Mouse (Mus musculus) heart, embryonic 13.5 days (tissue): ENCODE results near the gene Epb41l4b. TPM values are rescaled to one million over a fixed set of nuclear protein-coding genes. Genes with fewer than 3 reads are reported as not detected.

ENCODE experiments used
- ATAC-seq: fragments of 200-750 bp; cut with Nextera tagmentation; 2 replicates; pipeline ENCODE4 v1.8.0; 2017; ENCODE audit warnings: moderate TSS enrichment; ENCODE audit not compliant: insufficient number of reproducible peaks, low FRiP score, low TSS enrichment; ENCODE audit errors: extremely low read depth
- H3K27ac ChIP-seq: fragments of 300-500 bp; sonication (generic); replicated peaks from 2 replicates; pipeline ENCODE4 v1.5.1; 2015; ENCODE audit warnings: moderate library complexity, mild to moderate bottlenecking, inconsistent platforms
- H3K27me3 ChIP-seq: fragments of 300-500 bp; sonication (generic); replicated peaks from 2 replicates; pipeline ENCODE4 v1.6.1; 2015; ENCODE audit warnings: mild to moderate bottlenecking, inconsistent platforms
- H3K36me3 ChIP-seq: fragments of 300-500 bp; sonication (generic); 2 replicates; pipeline ENCODE4 v1.6.1; 2015; ENCODE audit warnings: mild to moderate bottlenecking, inconsistent platforms
- H3K4me1 ChIP-seq: fragments of 300-500 bp; sonication (generic); 2 replicates; pipeline ENCODE4 v1.6.1; 2015; ENCODE audit warnings: inconsistent platforms
- H3K4me2 ChIP-seq: fragments of 300-500 bp; sonication (generic); 2 replicates; pipeline ENCODE4 v1.6.1; 2015; ENCODE audit warnings: inconsistent platforms, mild to moderate bottlenecking, moderate library complexity
- H3K4me3 ChIP-seq: fragments of 300-500 bp; sonication (generic); 2 replicates; pipeline ENCODE4 v1.5.1; 2015; ENCODE audit warnings: moderate library complexity, mild to moderate bottlenecking, inconsistent platforms
- H3K9ac ChIP-seq: fragments of 300-500 bp; sonication (generic); 2 replicates; pipeline ENCODE4 v1.6.1; 2015; ENCODE audit warnings: inconsistent platforms, mild to moderate bottlenecking, moderate library complexity
- H3K9me3 ChIP-seq: fragments of 300-500 bp; sonication (generic); 2 replicates; pipeline ENCODE4 v1.6.1; 2016; ENCODE audit warnings: inconsistent platforms
- WGBS: fragments of 180-500 bp; shearing (Covaris S2); methylation state at CpG from one replicate; pipeline ENCODE4 v1.1.7; 2015; ENCODE audit warnings: mixed read lengths; 5-methylcytosine and 5-hydroxymethylcytosine counted together
- polyA plus RNA-seq: library from polyadenylated mRNA; unstranded; fragments of >200 nt; fragmentation: Nextera tagmentation; extraction: Ambion mirVana; gene quantifications from 2 replicates; pipeline ENCODE4 v1.2.1, GENCODE M21; 2015

Gene Epb41l4b
- polyA plus RNA-seq, 1 experiment from 2014 or later = 0.64 TPM

DNA sequence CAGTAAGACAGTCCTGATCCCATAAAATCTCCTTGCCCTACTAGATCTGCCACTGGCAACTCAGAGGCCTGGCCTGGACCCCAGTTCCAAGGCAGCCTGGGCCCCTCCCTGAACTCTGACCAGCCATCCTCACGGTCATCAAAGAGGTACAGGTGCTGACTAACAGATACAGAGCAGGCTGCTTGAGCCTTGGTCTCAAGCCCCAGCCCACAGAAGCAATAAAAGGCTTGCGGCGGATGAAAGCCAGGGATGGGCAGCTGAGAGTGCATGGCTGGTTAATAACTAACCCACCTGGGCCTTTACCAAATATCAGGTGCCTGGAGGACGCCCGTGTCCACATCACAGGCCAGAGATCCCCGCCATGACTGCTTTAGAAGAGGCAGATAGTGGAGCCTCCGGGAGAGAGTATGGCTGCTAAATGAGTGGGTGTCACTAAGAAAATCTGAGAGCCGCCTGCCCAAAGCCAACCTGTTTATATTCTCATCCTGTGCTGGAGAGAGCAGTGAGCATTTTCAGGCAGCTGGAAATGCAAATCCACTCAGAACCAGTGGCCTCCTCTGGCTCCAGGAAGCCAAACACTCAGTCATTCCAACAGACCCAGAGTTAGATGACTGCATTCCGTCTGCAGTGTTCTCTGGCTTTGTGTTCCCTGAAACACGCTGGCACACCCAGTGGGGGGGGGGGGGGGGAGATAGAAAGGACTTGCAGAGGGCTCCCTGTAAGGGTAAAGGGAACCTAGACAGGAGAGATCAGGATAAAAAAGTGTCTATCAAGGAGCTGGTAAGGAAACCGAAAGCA is 13.3 kb downstream of the Epb41l4b start:
- Histone ChIP-seq H3K4me3 (no peak overlapping the region), H3K4me2 (no peak overlapping the region), H3K9me3 (no peaks in the 10 kb centered on the region), H3K27me3 (peaks cover 35% of the 10 kb centered on the region), H3K36me3 (no peaks in the 10 kb centered on the region), H3K27ac (no peak overlapping the region), H3K9ac (no peak overlapping the region), H3K4me1 (no peaks in the 10 kb centered on the region)
- ATAC-seq = no peak
- 68% methylated on average over 11 of the region's 11 CpGs for WGBS

DNA sequence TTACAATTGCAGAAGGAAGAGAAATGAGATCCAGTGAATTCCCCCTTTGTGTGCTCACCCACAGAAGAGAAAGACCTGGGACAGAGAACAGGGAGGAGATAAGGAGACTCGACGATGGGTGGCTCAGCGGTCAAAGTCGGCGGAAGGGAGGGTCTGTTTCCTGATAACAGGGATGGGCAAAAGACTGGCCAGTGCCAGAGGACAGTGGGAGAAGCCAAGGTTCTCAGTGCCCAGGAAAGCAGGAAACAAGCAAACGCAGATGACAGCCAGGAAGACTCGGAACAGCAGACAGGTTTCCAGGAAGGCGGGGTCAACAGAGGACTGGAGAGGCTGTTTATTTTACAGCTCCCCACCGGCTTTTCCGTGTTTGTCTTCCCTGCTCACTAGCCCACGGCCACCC is 20.2 kb downstream of the Epb41l4b start:
- Histone ChIP-seq H3K36me3 (no peaks in the 10 kb centered on the region), H3K4me2 (peak overlapping the region; percentile 41; the same call in 1 of the 2 replicates), H3K9ac (no peak overlapping the region), H3K4me3 (no peak overlapping the region), H3K27ac (no peak overlapping the region), H3K4me1 (peaks cover 13% of the 10 kb centered on the region), H3K27me3 (peaks cover 25% of the 10 kb centered on the region), H3K9me3 (no peaks in the 10 kb centered on the region)
- 13% methylated on average over 11 of the region's 11 CpGs for WGBS
- ATAC-seq = no peak

DNA sequence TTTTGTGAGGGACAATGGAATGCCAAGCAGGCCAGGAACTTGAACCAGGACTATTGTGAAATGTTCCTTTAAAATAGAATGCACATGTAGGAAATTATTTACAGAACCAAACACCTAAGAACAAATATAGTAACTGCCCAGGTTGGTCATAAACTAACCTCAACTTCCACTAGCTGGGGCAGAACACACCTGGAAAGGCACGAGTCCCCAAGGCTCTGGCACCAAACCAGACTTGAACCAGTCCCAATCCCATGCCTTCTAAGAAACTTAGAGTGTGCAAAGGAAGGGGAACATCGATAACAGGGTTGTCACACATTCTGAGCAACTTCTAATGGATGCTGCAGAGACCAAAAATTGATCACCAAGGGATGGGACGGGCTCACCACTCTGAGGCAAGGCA is 21.1 kb downstream of the Epb41l4b start:
- no peak overlapping the region for H3K4me2 ChIP-seq
- no peaks in the 10 kb centered on the region for H3K36me3 ChIP-seq
- no peak overlapping the region for H3K4me3 ChIP-seq
- H3K4me1 ChIP-seq = peaks cover 13% of the 10 kb centered on the region
- H3K9ac ChIP-seq = no peak overlapping the region
- H3K27me3 ChIP-seq = peaks cover 22% of the 10 kb centered on the region
- 82% methylated on average over 3 of the region's 3 CpGs for WGBS
- no peak overlapping the region for H3K27ac ChIP-seq
- no peaks in the 10 kb centered on the region for H3K9me3 ChIP-seq
- ATAC-seq = no peak

DNA sequence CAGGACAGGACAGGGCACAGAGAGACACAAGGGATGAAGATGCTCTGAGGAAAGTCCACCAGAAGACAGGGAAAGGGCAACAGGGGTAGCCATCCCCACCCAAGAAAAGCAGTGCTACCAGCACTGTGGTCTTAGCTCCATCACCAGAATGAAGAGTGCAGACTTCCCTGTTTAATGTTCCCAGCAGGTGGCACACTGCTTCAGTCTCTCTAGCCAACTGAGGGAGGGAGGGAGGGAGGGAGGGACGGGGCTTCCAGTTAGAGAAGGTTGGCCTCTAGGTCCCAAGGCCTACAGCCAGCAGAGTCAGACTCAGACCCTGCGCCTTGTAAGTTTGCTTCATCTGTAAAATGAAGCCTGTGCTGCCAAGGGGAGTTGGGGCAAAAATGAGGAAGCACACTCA is 22.7 kb downstream of the Epb41l4b start:
- Histone ChIP-seq H3K4me2 (no peak overlapping the region), H3K9me3 (no peaks in the 10 kb centered on the region), H3K27ac (no peak overlapping the region), H3K4me1 (peaks cover 13% of the 10 kb centered on the region), H3K36me3 (no peaks in the 10 kb centered on the region), H3K27me3 (peaks cover 19% of the 10 kb centered on the region), H3K4me3 (no peak overlapping the region), H3K9ac (no peak overlapping the region)
- WGBS = 38% methylated on average over 2 of the region's 2 CpGs
- no peak for ATAC-seq

DNA sequence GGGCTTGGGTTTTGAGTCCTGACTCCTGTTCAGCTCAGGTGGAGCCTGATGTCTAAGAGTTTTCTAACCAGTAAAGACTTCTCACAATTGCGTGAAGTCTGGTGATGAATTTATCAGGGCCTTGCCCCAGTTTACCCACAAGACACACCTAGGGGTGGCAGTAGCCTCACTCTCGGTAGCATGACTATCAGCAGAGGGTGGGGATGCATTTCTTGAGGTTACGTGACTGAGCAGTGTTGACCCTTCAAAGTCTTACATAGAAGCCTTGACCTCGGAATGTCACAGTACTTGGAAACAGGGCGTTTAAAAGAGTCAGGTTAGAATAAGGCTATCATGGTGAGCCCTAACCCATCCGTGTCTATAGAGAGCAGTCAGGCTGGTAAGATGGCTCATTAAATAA is 23.3 kb downstream of the Epb41l4b start:
- no peak for ATAC-seq
- no peak overlapping the region for H3K4me3 ChIP-seq
- H3K9me3 ChIP-seq = no peaks in the 10 kb centered on the region

DNA sequence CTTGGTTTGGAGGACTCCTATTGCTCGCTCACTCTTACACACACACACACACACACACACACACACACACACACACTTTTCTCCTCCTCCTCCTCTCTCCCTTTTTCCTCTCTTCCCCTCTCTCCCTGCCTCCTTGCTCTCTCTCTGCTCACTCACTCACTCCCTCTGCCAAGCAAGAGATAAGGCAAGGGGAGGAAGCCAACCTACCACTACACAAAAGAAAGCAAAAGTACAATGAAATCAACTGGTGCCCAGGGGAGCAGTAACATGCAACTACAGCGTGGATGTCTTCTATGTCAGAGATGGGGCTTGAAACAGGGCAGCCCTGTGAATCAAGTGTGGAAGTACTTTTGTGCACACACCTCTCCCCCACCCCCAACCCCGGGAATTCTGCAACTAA is 24.4 kb downstream of the Epb41l4b start:
- ATAC-seq = no peak
- Histone ChIP-seq H3K36me3 (no peaks in the 10 kb centered on the region), H3K4me1 (peaks cover 16% of the 10 kb centered on the region), H3K9ac (no peak overlapping the region), H3K4me2 (no peak overlapping the region), H3K27ac (no peak overlapping the region), H3K9me3 (no peaks in the 10 kb centered on the region), H3K27me3 (peaks cover 10% of the 10 kb centered on the region; the same call in 1 of the 2 replicates), H3K4me3 (no peak overlapping the region)
- 66% methylated on average over 3 of the region's 3 CpGs for WGBS

More for the DNA sequence above, 23.3 kb downstream of the Epb41l4b start:
- no peak overlapping the region for H3K9ac ChIP-seq
- WGBS = 79% methylated on average over 6 of the region's 6 CpGs
- H3K36me3 ChIP-seq = no peaks in the 10 kb centered on the region
- H3K4me1 ChIP-seq = peaks cover 14% of the 10 kb centered on the region
- no peak overlapping the region for H3K27ac ChIP-seq
- H3K4me2 ChIP-seq = no peak overlapping the region
- peaks cover 17% of the 10 kb centered on the region for H3K27me3 ChIP-seq

DNA sequence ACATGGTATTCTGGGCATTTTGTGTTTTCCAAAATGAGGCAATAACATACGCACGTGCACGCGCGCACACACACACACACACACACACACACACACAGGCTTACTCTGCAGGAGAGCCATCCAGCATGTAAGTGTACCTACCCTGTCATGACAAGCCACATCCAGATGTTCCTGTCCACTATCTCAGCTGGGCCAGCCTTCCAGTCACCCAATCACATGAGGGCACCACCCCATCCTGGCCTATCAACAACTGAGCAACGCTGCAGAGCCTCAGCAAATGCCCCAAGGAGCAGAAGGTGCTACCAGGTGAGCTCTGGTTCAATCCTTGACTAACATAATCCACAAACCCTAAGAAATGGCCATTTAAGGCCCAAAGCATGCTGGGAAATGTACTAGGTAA is 27.0 kb downstream of the Epb41l4b start:
- 85% methylated on average over 6 of the region's 6 CpGs for WGBS

DNA sequence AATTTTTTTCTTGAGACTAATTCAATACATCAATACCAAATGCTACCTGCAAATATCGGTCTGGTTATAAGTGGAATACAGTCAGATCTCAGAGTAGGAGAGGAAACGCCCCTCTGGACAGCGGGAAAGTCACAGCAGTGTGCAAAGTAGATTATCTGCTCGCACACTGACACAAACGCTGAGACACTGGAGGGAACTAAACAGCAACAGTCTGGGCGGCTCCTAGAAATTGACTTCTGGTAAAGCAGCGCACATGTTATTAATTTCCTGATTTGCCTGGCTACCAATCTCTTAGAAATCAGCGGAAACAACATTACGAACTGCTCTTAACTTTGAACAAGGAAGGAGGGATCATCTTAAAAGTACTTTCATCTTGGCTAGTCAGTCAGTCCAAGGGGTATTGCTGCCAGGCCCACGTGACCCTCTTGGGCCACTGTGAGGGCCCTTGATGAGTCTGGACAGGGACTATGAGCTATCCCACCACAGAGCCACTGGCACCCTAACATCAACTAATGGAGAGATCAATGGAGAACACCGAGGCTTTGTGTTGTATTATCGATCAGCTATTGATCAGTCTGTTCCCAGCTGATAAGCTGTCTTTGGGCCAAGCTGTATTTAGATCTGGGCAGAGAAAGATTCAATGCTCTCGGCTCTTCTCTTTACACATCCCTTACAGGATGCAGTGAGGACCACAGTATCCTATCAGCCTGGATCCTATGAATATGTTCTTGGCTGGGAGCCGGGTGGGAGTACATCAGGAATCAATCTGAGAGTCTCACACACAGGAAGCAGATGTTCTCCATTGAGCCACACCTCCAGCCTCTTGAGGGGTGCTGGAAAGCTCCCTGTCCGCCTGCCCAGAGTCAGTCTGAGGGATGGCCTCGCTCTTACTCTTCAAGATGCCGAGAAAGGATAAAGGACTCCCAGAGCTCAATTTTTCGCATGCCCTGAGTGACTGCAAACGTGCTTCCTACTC is 28.3 kb downstream of the Epb41l4b start:
- Histone ChIP-seq H3K4me2 (no peak overlapping the region), H3K36me3 (no peaks in the 10 kb centered on the region), H3K27ac (no peak overlapping the region), H3K27me3 (peaks cover 3% of the 10 kb centered on the region; the same call in 1 of the 2 replicates), H3K9me3 (no peaks in the 10 kb centered on the region), H3K9ac (no peak overlapping the region), H3K4me3 (no peak overlapping the region), H3K4me1 (peaks cover 6% of the 10 kb centered on the region; the same call in 1 of the 2 replicates)
- ATAC-seq = no peak
- WGBS = 71% methylated on average over 19 of the region's 19 CpGs

More for the DNA sequence above, 27.0 kb downstream of the Epb41l4b start:
- no peak for ATAC-seq
- Histone ChIP-seq H3K27me3 (peaks cover 3% of the 10 kb centered on the region; the same call in 1 of the 2 replicates), H3K9ac (no peak overlapping the region), H3K4me1 (peaks cover 6% of the 10 kb centered on the region; the same call in 1 of the 2 replicates), H3K27ac (no peak overlapping the region), H3K4me3 (no peak overlapping the region), H3K36me3 (no peaks in the 10 kb centered on the region), H3K4me2 (no peak overlapping the region), H3K9me3 (no peaks in the 10 kb centered on the region)

DNA sequence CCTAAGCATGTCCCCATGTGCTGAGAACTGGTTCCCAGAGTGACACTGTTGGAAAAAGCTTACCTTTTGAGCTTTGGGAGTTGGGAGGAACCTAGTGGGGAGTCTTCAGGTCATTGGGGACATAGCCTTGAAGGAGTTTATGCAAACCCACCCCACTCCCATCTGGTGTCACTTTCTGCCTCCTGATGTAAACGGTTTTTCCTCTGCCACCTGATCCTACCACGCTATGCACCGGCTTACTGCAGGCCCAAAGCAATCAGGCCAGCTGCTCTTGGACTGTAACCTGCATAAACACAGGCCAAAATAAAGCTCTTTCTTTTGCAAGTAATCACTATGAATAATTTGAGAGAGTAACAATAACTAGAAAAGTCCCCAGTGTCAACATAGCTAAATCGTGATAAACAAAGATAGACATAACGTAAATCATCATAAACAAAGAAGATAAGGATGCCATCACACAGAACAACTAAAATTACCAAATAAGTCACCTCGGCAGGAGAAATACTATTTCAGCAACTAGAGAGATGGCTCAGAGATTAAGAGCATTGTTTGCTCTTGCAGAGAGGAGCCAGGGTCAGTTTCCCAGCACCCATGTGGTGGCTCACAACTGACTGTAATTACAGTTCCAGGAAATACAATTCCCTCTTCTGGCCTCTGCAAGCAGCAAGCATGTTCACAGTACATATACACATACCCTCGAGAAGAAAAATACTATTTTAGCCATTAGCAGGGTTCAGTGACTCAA is 29.6 kb downstream of the Epb41l4b start:
- peaks cover 3% of the 10 kb centered on the region; the same call in 1 of the 2 replicates for H3K27me3 ChIP-seq
- H3K9ac ChIP-seq = no peak overlapping the region
- H3K36me3 ChIP-seq = no peaks in the 10 kb centered on the region
- no peak for ATAC-seq
- H3K9me3 ChIP-seq = no peaks in the 10 kb centered on the region
- peaks cover 2% of the 10 kb centered on the region; the same call in 1 of the 2 replicates for H3K4me1 ChIP-seq
- no peak overlapping the region for H3K4me2 ChIP-seq
- H3K4me3 ChIP-seq = no peak overlapping the region
- 69% methylated on average over 7 of the region's 7 CpGs for WGBS
- H3K27ac ChIP-seq = no peak overlapping the region

DNA sequence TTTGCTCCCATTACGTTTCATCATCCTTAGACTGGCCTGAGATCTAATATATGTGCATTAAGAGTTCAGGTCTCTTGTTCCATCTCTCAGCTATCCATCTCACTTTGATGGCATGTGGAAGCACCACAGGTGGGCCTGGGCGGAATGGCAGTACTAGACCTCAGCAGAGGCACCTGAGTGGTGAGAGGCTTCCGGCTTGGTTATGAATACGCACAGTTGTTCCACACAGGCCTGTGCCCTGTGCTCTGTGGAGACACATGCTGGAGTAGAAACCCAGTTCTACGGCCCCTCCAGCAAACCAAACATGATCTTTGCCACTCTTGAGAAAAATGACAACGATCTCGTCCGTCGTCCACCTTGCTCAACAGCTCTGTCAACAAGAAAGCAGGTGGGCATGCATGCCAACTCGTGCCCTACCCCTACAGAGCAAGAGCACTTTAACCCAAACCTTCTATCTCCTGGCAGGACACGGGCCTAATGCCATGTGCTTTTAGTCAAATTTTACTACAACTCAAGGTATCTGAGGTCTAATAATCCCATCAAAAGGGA is 31.2 kb downstream of the Epb41l4b start:
- H3K9me3 ChIP-seq = no peaks in the 10 kb centered on the region
- H3K9ac ChIP-seq = no peak overlapping the region
- no peak overlapping the region for H3K4me3 ChIP-seq
- no peak overlapping the region for H3K4me2 ChIP-seq
- H3K36me3 ChIP-seq = no peaks in the 10 kb centered on the region
- no peak overlapping the region for H3K27ac ChIP-seq
- WGBS = 74% methylated on average over 11 of the region's 11 CpGs
- no peak for ATAC-seq
- peaks cover 2% of the 10 kb centered on the region; the same call in 1 of the 2 replicates for H3K4me1 ChIP-seq
- peaks cover 3% of the 10 kb centered on the region; the same call in 1 of the 2 replicates for H3K27me3 ChIP-seq
